Mouse (Mus musculus) kidney, adult 2 months (tissue): Measurements from ENCODE around the gene Anxa2.

Experiments used
- CTCF ChIP-seq: fragments of 200-500 bp; conservative IDR thresholded peaks from 2 replicates; pipeline ENCODE4 v1.5.1; 2011; ENCODE audit warnings: low read depth, mild to moderate bottlenecking, control low read depth, low read length, moderate library complexity, mixed read lengths; ENCODE audit not compliant: insufficient read depth, insufficient read length
- POLR2A ChIP-seq: fragments of 200-500 bp; IDR thresholded peaks from one replicate; pipeline ENCODE4 v1.6.1; 2011; ENCODE audit warnings: low read depth, low read length, control low read depth

DNA sequence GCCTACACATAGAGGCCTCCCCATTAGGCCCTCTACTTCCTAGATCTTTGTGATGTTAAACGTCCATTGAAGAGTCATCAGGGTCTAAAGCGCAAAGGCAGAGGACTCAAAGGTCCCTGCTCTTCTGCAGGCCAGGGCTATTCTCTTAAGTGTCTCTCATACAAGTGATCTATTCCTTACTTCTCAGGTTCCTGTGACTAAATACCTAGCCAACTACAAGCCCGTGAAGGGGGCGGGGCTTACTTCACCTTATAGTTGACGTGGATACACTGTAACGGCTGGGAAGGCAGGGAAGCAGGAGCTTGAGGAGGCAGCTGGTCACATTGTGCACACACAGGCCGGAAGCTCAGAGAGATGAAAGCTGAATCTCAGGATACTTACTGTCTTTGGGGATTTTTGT lies 6.5 kb downstream of the Anxa2 start:
- no peak for TF ChIP-seq POLR2A
- no peak for TF ChIP-seq CTCF
